Mouse (Mus musculus) liver, adult 2 months (tissue): ENCODE measurements around the gene Spata45.

ENCODE experiments used
- CTCF ChIP-seq: fragments of 200-500 bp; IDR thresholded peaks from 2 replicates; pipeline ENCODE4 v1.5.1; 2011; ENCODE audit warnings: low read depth, low read length, control low read depth
- POLR2A ChIP-seq: fragments of 200-500 bp; IDR thresholded peaks from 2 replicates; pipeline ENCODE4 v1.6.1; 2011; ENCODE audit warnings: low read length, control low read depth; ENCODE audit not compliant: insufficient read depth; ENCODE audit errors: extremely low read depth

DNA sequence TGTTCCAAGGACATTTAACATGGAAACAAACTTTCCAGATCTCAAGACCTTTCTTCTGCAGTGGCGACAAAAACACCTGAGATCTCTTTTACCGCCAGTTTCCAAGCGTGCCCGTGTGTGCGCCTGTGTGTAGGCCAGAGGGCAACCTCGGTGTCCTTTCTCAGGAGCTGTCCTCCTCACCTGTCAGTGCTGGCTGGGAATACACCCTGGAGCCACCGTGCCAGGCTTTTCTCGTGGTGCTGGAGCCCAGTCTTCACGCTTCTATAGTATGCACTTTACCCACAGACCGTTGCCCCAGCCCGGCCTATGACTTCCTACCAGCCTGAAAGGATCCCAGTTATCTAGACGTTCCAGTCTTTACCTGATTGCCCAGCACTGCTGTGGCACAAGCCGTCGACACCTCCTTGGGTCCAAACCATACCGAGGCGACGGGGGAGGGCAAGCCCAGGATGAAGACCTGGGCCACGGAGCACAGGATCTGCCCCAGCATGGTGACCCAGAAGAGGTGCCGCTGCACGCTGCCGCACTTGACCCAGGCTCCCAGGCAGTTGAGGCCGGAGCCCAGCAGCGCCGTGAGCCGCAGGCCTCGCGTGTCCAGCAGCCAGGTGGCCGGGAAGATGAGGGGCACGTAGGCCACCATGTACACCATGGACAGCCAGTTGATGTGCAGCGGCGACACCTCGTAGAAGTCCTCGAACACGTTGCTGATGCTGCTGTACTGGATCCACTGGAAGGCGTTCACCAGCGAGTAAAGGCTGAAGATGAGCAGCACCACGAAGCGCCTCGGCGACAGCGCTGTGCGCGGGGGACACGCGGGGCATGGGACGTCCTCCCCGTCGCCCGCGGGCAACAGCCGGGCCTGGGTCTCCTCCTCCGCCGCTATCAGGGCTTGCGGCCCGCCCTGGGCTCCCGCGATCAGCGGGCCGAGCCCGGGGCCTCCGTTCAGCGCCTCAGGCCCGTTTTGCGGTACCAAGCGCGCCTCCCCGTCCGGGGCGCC, 11.1 kb upstream of the Spata45 start:
- TF ChIP-seq CTCF (no peak), POLR2A (no peak)
